Mouse (Mus musculus): ENCODE data around the gene Phc1. TPM values are rescaled to one million over a fixed set of nuclear protein-coding genes. Genes with fewer than 3 reads are reported as not detected.
"Not testable (repeated sequence)": the region's sequence is repeated elsewhere in the genome, so short reads cannot be mapped to it uniquely, and the experiment has no call there.

Phc1 gene
- polyA plus RNA-seq, 1 experiment, result 206 TPM

- Histone ChIP-seq H3K4me3 (ENCODE audit: low read depth, low read length) (peak overlapping the region; percentile 48), H3K36me3 (ENCODE audit: control insufficient read depth, insufficient read depth, low read length, poor library complexity, severe bottlenecking) (no peaks in the 10 kb centered on the region), H3K4me1 (ENCODE audit: control insufficient read depth, insufficient read depth, low read length) (peaks cover 3% of the 10 kb centered on the region), H3K9ac (ENCODE audit: low read depth, poor library complexity, severe bottlenecking) (peak overlapping the region; percentile 15; the same call in 1 of the 2 replicates), H3K9me3 (replicated peaks; ENCODE audit: control insufficient read depth, insufficient read depth, low read length, poor library complexity, severe bottlenecking) (no peaks in the 10 kb centered on the region), H3K27me3 (ENCODE audit: control insufficient read depth, insufficient read depth, low read length, poor library complexity, severe bottlenecking) (no peaks in the 10 kb centered on the region), H3K27ac (ENCODE audit: insufficient read depth, low read length) (peak overlapping the region; percentile 54)
- TF ChIP-seq CTCF (IDR thresholded peaks at IDR 0.05; ENCODE audit: low read depth, low read length), result peak; percentile 33
- no peak for TF ChIP-seq POLR2A (IDR thresholded peaks at IDR 0.05; ENCODE audit: insufficient read depth, low read length)
- TF ChIP-seq EP300 (IDR thresholded peaks at IDR 0.05; ENCODE audit: insufficient read depth, low read depth, low read length), result peak; percentile 31; the same call in 1 of the 2 replicates
Observed at GRCm38 (mm10) chr6:122355909-122356308, 15.5 kb upstream of the Phc1 start.

- H3K36me3 ChIP-seq (ENCODE audit: control insufficient read depth, insufficient read depth, low read length, poor library complexity, severe bottlenecking); H3K4me1 ChIP-seq (ENCODE audit: control insufficient read depth, insufficient read depth, low read length); H3K9me3 ChIP-seq (replicated peaks; ENCODE audit: control insufficient read depth, insufficient read depth, low read length, poor library complexity, severe bottlenecking); H3K9ac ChIP-seq (ENCODE audit: low read depth, poor library complexity, severe bottlenecking); H3K27me3 ChIP-seq (ENCODE audit: control insufficient read depth, insufficient read depth, low read length, poor library complexity, severe bottlenecking); H3K4me3 ChIP-seq (ENCODE audit: low read depth, low read length): not testable (repeated sequence)
- peak overlapping the region; percentile 19; the same call in 1 of the 2 replicates for H3K27ac ChIP-seq (ENCODE audit: insufficient read depth, low read length)
Observed at GRCm38 (mm10) chr6:122347326-122347725, 7.0 kb upstream of the Phc1 start.

DNA sequence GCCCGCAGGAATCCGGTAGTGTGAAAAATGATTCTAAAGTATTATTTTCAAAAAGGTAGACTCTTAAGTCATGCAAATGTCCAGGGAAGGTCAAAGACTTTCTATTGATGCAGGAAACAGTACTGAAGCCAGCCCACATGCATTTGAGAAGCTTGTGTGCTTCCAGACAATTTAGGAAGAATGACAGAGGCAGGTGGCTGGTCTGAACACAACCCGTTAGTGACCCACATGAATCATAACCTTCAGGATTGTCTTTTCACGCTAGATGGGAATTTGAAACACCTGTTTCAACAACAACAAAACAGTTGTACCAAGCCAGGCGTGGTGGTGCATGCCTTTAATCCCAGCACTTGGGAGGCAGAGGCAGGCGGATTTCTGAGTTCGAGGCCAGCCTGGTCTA is 6.0 kb upstream of the Phc1 start:
- Histone ChIP-seq H3K27me3 (ENCODE audit: control insufficient read depth, insufficient read depth, low read length, poor library complexity, severe bottlenecking) (no peaks in the 10 kb centered on the region), H3K9ac (ENCODE audit: low read depth, poor library complexity, severe bottlenecking) (peak overlapping the region; percentile 57; the same call in 1 of the 2 replicates), H3K4me3 (ENCODE audit: low read depth, low read length) (no peak overlapping the region), H3K27ac (ENCODE audit: insufficient read depth, low read length) (peak overlapping the region; percentile 86), H3K9me3 (replicated peaks; ENCODE audit: control insufficient read depth, insufficient read depth, low read length, poor library complexity, severe bottlenecking) (no peaks in the 10 kb centered on the region), H3K36me3 (ENCODE audit: control insufficient read depth, insufficient read depth, low read length, poor library complexity, severe bottlenecking) (no peaks in the 10 kb centered on the region), H3K4me1 (ENCODE audit: control insufficient read depth, insufficient read depth, low read length) (no peaks in the 10 kb centered on the region)
- TF ChIP-seq POLR2A (IDR thresholded peaks at IDR 0.05; ENCODE audit: insufficient read depth, low read length) (no peak), CTCF (IDR thresholded peaks at IDR 0.05; ENCODE audit: low read depth, low read length) (no peak), EP300 (IDR thresholded peaks at IDR 0.05; ENCODE audit: insufficient read depth, low read depth, low read length) (no peak)

- no peaks in the 10 kb centered on the region for H3K36me3 ChIP-seq (ENCODE audit: control insufficient read depth, insufficient read depth, low read length, poor library complexity, severe bottlenecking)
- no peak for TF ChIP-seq CTCF (IDR thresholded peaks at IDR 0.05; ENCODE audit: low read depth, low read length)
- peak; percentile 64; the same call in 1 of the 2 replicates for TF ChIP-seq EP300 (IDR thresholded peaks at IDR 0.05; ENCODE audit: insufficient read depth, low read depth, low read length)
- H3K4me3 ChIP-seq (ENCODE audit: low read depth, low read length), result no peak overlapping the region
- peak overlapping the region; percentile 86 for H3K27ac ChIP-seq (ENCODE audit: insufficient read depth, low read length)
- no peaks in the 10 kb centered on the region for H3K27me3 ChIP-seq (ENCODE audit: control insufficient read depth, insufficient read depth, low read length, poor library complexity, severe bottlenecking)
- H3K4me1 ChIP-seq (ENCODE audit: control insufficient read depth, insufficient read depth, low read length), result no peaks in the 10 kb centered on the region
- no peaks in the 10 kb centered on the region for H3K9me3 ChIP-seq (replicated peaks; ENCODE audit: control insufficient read depth, insufficient read depth, low read length, poor library complexity, severe bottlenecking)
- H3K9ac ChIP-seq (ENCODE audit: low read depth, poor library complexity, severe bottlenecking), result peak overlapping the region; percentile 57
Observed at GRCm38 (mm10) chr6:122345731-122346130, 5.4 kb upstream of the Phc1 start.

- peak overlapping the region; percentile 57 for H3K9ac ChIP-seq (ENCODE audit: low read depth, poor library complexity, severe bottlenecking)
- H3K27me3 ChIP-seq (ENCODE audit: control insufficient read depth, insufficient read depth, low read length, poor library complexity, severe bottlenecking), result no peaks in the 10 kb centered on the region
- no peaks in the 10 kb centered on the region for H3K9me3 ChIP-seq (replicated peaks; ENCODE audit: control insufficient read depth, insufficient read depth, low read length, poor library complexity, severe bottlenecking)
- H3K4me1 ChIP-seq (ENCODE audit: control insufficient read depth, insufficient read depth, low read length), result no peaks in the 10 kb centered on the region
- H3K4me3 ChIP-seq (ENCODE audit: low read depth, low read length), result peak overlapping the region; percentile 50
- TF ChIP-seq EP300 (IDR thresholded peaks at IDR 0.05; ENCODE audit: insufficient read depth, low read depth, low read length) (peak; percentile 81), CTCF (IDR thresholded peaks at IDR 0.05; ENCODE audit: low read depth, low read length) (no peak), POLR2A (IDR thresholded peaks at IDR 0.05; ENCODE audit: insufficient read depth, low read length) (no peak)
- H3K36me3 ChIP-seq (ENCODE audit: control insufficient read depth, insufficient read depth, low read length, poor library complexity, severe bottlenecking), result no peaks in the 10 kb centered on the region
- peak overlapping the region; percentile 86 for H3K27ac ChIP-seq (ENCODE audit: insufficient read depth, low read length)
Observed at GRCm38 (mm10) chr6:122344386-122345116, 4.2 kb upstream of the Phc1 start.

- H3K27ac ChIP-seq (ENCODE audit: insufficient read depth, low read length), result peak overlapping the region; percentile 100
- TF ChIP-seq EP300 (IDR thresholded peaks at IDR 0.05; ENCODE audit: insufficient read depth, low read depth, low read length) (no peak), CTCF (IDR thresholded peaks at IDR 0.05; ENCODE audit: low read depth, low read length) (no peak), POLR2A (IDR thresholded peaks at IDR 0.05; ENCODE audit: insufficient read depth, low read length) (no peak)
Observed at GRCm38 (mm10) chr6:122343719-122344118, 3.4 kb upstream of the Phc1 start.

More at GRCm38 (mm10) chr6:122343719-122344118, 3.4 kb upstream of the Phc1 start:
- H3K9ac ChIP-seq (ENCODE audit: low read depth, poor library complexity, severe bottlenecking), result peak overlapping the region; percentile 57
- H3K27me3 ChIP-seq (ENCODE audit: control insufficient read depth, insufficient read depth, low read length, poor library complexity, severe bottlenecking), result no peaks in the 10 kb centered on the region
- H3K9me3 ChIP-seq (replicated peaks; ENCODE audit: control insufficient read depth, insufficient read depth, low read length, poor library complexity, severe bottlenecking), result no peaks in the 10 kb centered on the region
- no peaks in the 10 kb centered on the region for H3K4me1 ChIP-seq (ENCODE audit: control insufficient read depth, insufficient read depth, low read length)
- peak overlapping the region; percentile 53 for H3K4me3 ChIP-seq (ENCODE audit: low read depth, low read length)
- H3K36me3 ChIP-seq (ENCODE audit: control insufficient read depth, insufficient read depth, low read length, poor library complexity, severe bottlenecking), result no peaks in the 10 kb centered on the region
